Mouse (Mus musculus): ENCODE results near the gene Gm21958. TPM values are rescaled to one million over a fixed set of nuclear protein-coding genes. Genes with fewer than 3 reads are reported as not detected.
A peak's percentile ranks its signal among the peaks of the same experiment; 100 is the strongest.

The Gm21958 gene
- 0.51 and 0.88 TPM in 2 replicates for polyA plus RNA-seq (2015; fragmentation: Nextera tagmentation; extraction: Ambion mirVana)

GRCm38 (mm10) chr3:54714253-54714652, at the start of gene Gm21958:
Gm21958 (minus strand) TSS chr3:54714353.
- ATAC-seq (ENCODE audit: insufficient read depth, low FRiP score) = no peak
- Histone ChIP-seq H3K9ac (ENCODE audit: low read length) (no peak within 1 kb of the TSS), H3K36me3 (ENCODE audit: control insufficient read depth, insufficient read depth, low read length) (peaks cover 36% of the 10 kb centered on the region), H3K4me1 (ENCODE audit: control insufficient read depth, insufficient read depth, low read length) (no peaks in the 10 kb centered on the region), H3K4me3 (replicated peaks; ENCODE audit: low read length) (no peak within 1 kb of the TSS), H3K27me3 (ENCODE audit: control insufficient read depth, insufficient read depth, low read length) (no peaks in the 10 kb centered on the region), H3K4me2 (ENCODE audit: low read depth, low read length) (no peak within 1 kb of the TSS), H3K27ac (ENCODE audit: low read length) (no peak within 1 kb of the TSS), H3K9me3 (replicated peaks; ENCODE audit: control insufficient read depth, low read length) (no peaks in the 10 kb centered on the region)
- WGBS = 88% methylated on average over 6 of the region's 6 CpGs

- H3K4me3 ChIP-seq (replicated peaks; ENCODE audit: low read length) = no peak overlapping the region
- no peak overlapping the region for H3K9ac ChIP-seq (ENCODE audit: low read length)
- 76% methylated on average over 1 of the region's 1 CpGs for WGBS
- ATAC-seq (ENCODE audit: insufficient read depth, low FRiP score) = no peak
- no peaks in the 10 kb centered on the region for H3K36me3 ChIP-seq (ENCODE audit: control insufficient read depth, insufficient read depth, low read length)
- no peak overlapping the region for H3K4me2 ChIP-seq (ENCODE audit: low read depth, low read length)
- no peak overlapping the region for H3K27ac ChIP-seq (ENCODE audit: low read length)
- H3K4me1 ChIP-seq (ENCODE audit: control insufficient read depth, insufficient read depth, low read length) = peaks cover 10% of the 10 kb centered on the region; the same call in 1 of the 2 replicates
- H3K9me3 ChIP-seq (replicated peaks; ENCODE audit: control insufficient read depth, low read length) = no peaks in the 10 kb centered on the region
- H3K27me3 ChIP-seq (ENCODE audit: control insufficient read depth, insufficient read depth, low read length) = no peaks in the 10 kb centered on the region
Observed at GRCm38 (mm10) chr3:54761258-54761657, 47.1 kb upstream of the Gm21958 start.

GRCm38 (mm10) chr3:54760321-54761115, 46.4 kb upstream of the Gm21958 start:
- H3K9me3 ChIP-seq (replicated peaks; ENCODE audit: control insufficient read depth, low read length) = no peaks in the 10 kb centered on the region
- no peaks in the 10 kb centered on the region for H3K36me3 ChIP-seq (ENCODE audit: control insufficient read depth, insufficient read depth, low read length)
- ATAC-seq (ENCODE audit: insufficient read depth, low FRiP score) = no peak
- H3K27ac ChIP-seq (ENCODE audit: low read length) = no peak overlapping the region
- H3K4me1 ChIP-seq (ENCODE audit: control insufficient read depth, insufficient read depth, low read length) = peaks cover 10% of the 10 kb centered on the region; the same call in 1 of the 2 replicates
- no peak overlapping the region for H3K9ac ChIP-seq (ENCODE audit: low read length)
- no peaks in the 10 kb centered on the region for H3K27me3 ChIP-seq (ENCODE audit: control insufficient read depth, insufficient read depth, low read length)
- no peak overlapping the region for H3K4me2 ChIP-seq (ENCODE audit: low read depth, low read length)
- 53% methylated on average over 15 of the region's 15 CpGs for WGBS
- no peak overlapping the region for H3K4me3 ChIP-seq (replicated peaks; ENCODE audit: low read length)

GRCm38 (mm10) chr3:54759211-54759610, 45.1 kb upstream of the Gm21958 start:
- H3K4me1 ChIP-seq (ENCODE audit: control insufficient read depth, insufficient read depth, low read length) = peaks cover 17% of the 10 kb centered on the region
- H3K9me3 ChIP-seq (replicated peaks; ENCODE audit: control insufficient read depth, low read length) = no peaks in the 10 kb centered on the region
- no peak for ATAC-seq (ENCODE audit: insufficient read depth, low FRiP score)
- no peak overlapping the region for H3K4me3 ChIP-seq (replicated peaks; ENCODE audit: low read length)
- WGBS = 59% methylated on average over 9 of the region's 9 CpGs
- H3K27me3 ChIP-seq (ENCODE audit: control insufficient read depth, insufficient read depth, low read length) = no peaks in the 10 kb centered on the region
- H3K36me3 ChIP-seq (ENCODE audit: control insufficient read depth, insufficient read depth, low read length) = no peaks in the 10 kb centered on the region
- H3K9ac ChIP-seq (ENCODE audit: low read length) = no peak overlapping the region
- no peak overlapping the region for H3K27ac ChIP-seq (ENCODE audit: low read length)
- no peak overlapping the region for H3K4me2 ChIP-seq (ENCODE audit: low read depth, low read length)

GRCm38 (mm10) chr3:54757446-54757845, 43.3 kb upstream of the Gm21958 start:
- no peaks in the 10 kb centered on the region for H3K9me3 ChIP-seq (replicated peaks; ENCODE audit: control insufficient read depth, low read length)
- H3K9ac ChIP-seq (ENCODE audit: low read length) = no peak overlapping the region
- ATAC-seq (ENCODE audit: insufficient read depth, low FRiP score) = no peak
- H3K36me3 ChIP-seq (ENCODE audit: control insufficient read depth, insufficient read depth, low read length) = no peaks in the 10 kb centered on the region
- H3K4me1 ChIP-seq (ENCODE audit: control insufficient read depth, insufficient read depth, low read length) = peaks cover 17% of the 10 kb centered on the region
- no peak overlapping the region for H3K27ac ChIP-seq (ENCODE audit: low read length)
- H3K27me3 ChIP-seq (ENCODE audit: control insufficient read depth, insufficient read depth, low read length) = no peaks in the 10 kb centered on the region
- H3K4me2 ChIP-seq (ENCODE audit: low read depth, low read length) = peak overlapping the region; percentile 27; the same call in 1 of the 2 replicates
- 54% methylated on average over 8 of the region's 8 CpGs for WGBS
- H3K4me3 ChIP-seq (replicated peaks; ENCODE audit: low read length) = no peak overlapping the region

- under 1% methylated on average over 11 of the region's 11 CpGs for WGBS
- H3K9me3 ChIP-seq (replicated peaks; ENCODE audit: control insufficient read depth, low read length) = no peaks in the 10 kb centered on the region
- H3K27me3 ChIP-seq (ENCODE audit: control insufficient read depth, insufficient read depth, low read length) = no peaks in the 10 kb centered on the region
- peak overlapping the region; percentile 76 for H3K4me3 ChIP-seq (replicated peaks; ENCODE audit: low read length)
- H3K27ac ChIP-seq (ENCODE audit: low read length) = peak overlapping the region; percentile 72
- ATAC-seq (ENCODE audit: insufficient read depth, low FRiP score) = no peak
- H3K9ac ChIP-seq (ENCODE audit: low read length) = peak overlapping the region; percentile 84
- no peaks in the 10 kb centered on the region for H3K36me3 ChIP-seq (ENCODE audit: control insufficient read depth, insufficient read depth, low read length)
- H3K4me2 ChIP-seq (ENCODE audit: low read depth, low read length) = peak overlapping the region; percentile 98
- peaks cover 17% of the 10 kb centered on the region for H3K4me1 ChIP-seq (ENCODE audit: control insufficient read depth, insufficient read depth, low read length)
Observed at GRCm38 (mm10) chr3:54756058-54756457, 41.9 kb upstream of the Gm21958 start.

- Histone ChIP-seq H3K4me1 (ENCODE audit: control insufficient read depth, insufficient read depth, low read length) (peaks cover 17% of the 10 kb centered on the region), H3K4me2 (ENCODE audit: low read depth, low read length) (peak within 1 kb of the TSS; percentile 98), H3K9me3 (replicated peaks; ENCODE audit: control insufficient read depth, low read length) (no peaks in the 10 kb centered on the region), H3K36me3 (ENCODE audit: control insufficient read depth, insufficient read depth, low read length) (peaks cover 5% of the 10 kb centered on the region), H3K4me3 (replicated peaks; ENCODE audit: low read length) (peak within 1 kb of the TSS; percentile 76), H3K27me3 (ENCODE audit: control insufficient read depth, insufficient read depth, low read length) (no peaks in the 10 kb centered on the region), H3K27ac (ENCODE audit: low read length) (peak within 1 kb of the TSS; percentile 72), H3K9ac (ENCODE audit: low read length) (peak within 1 kb of the TSS; percentile 84)
- ATAC-seq (ENCODE audit: insufficient read depth, low FRiP score) = peak; percentile 89
- 1% methylated on average over 62 of the region's 66 CpGs for WGBS
Observed at GRCm38 (mm10) chr3:54755145-54756041, 41.2 kb upstream of the Gm21958 start, which contains the start of gene Smad9. Smad9 (plus strand) TSS chr3:54755582.

GRCm38 (mm10) chr3:54753411-54753810, 39.3 kb upstream of the Gm21958 start:
- ATAC-seq (ENCODE audit: insufficient read depth, low FRiP score) = no peak
- no peak overlapping the region for H3K4me2 ChIP-seq (ENCODE audit: low read depth, low read length)
- H3K9ac ChIP-seq (ENCODE audit: low read length) = no peak overlapping the region
- no peak overlapping the region for H3K4me3 ChIP-seq (replicated peaks; ENCODE audit: low read length)
- peaks cover 17% of the 10 kb centered on the region for H3K4me1 ChIP-seq (ENCODE audit: control insufficient read depth, insufficient read depth, low read length)
- no peak overlapping the region for H3K27ac ChIP-seq (ENCODE audit: low read length)
- peaks cover 24% of the 10 kb centered on the region for H3K36me3 ChIP-seq (ENCODE audit: control insufficient read depth, insufficient read depth, low read length)
- 67% methylated on average over 4 of the region's 4 CpGs for WGBS
- no peaks in the 10 kb centered on the region for H3K9me3 ChIP-seq (replicated peaks; ENCODE audit: control insufficient read depth, low read length)
- H3K27me3 ChIP-seq (ENCODE audit: control insufficient read depth, insufficient read depth, low read length) = no peaks in the 10 kb centered on the region

GRCm38 (mm10) chr3:54745799-54746198, 31.6 kb upstream of the Gm21958 start:
- H3K36me3 ChIP-seq (ENCODE audit: control insufficient read depth, insufficient read depth, low read length) = peaks cover 78% of the 10 kb centered on the region
- no peak overlapping the region for H3K9ac ChIP-seq (ENCODE audit: low read length)
- no peaks in the 10 kb centered on the region for H3K9me3 ChIP-seq (replicated peaks; ENCODE audit: control insufficient read depth, low read length)
- H3K4me1 ChIP-seq (ENCODE audit: control insufficient read depth, insufficient read depth, low read length) = no peaks in the 10 kb centered on the region
- no peak overlapping the region for H3K4me2 ChIP-seq (ENCODE audit: low read depth, low read length)
- no peak for ATAC-seq (ENCODE audit: insufficient read depth, low FRiP score)
- 65% methylated on average over 5 of the region's 5 CpGs for WGBS
- H3K4me3 ChIP-seq (replicated peaks; ENCODE audit: low read length) = no peak overlapping the region
- no peaks in the 10 kb centered on the region for H3K27me3 ChIP-seq (ENCODE audit: control insufficient read depth, insufficient read depth, low read length)
- no peak overlapping the region for H3K27ac ChIP-seq (ENCODE audit: low read length)
